Mouse (Mus musculus) small intestine, adult 2 months (tissue): Measurements from ENCODE around the gene Gls. TPM values are rescaled to one million over a fixed set of nuclear protein-coding genes. Genes with fewer than 3 reads are reported as not detected.

Experiments used
- H3K27ac ChIP-seq: fragments of 200-500 bp; 2 replicates; pipeline ENCODE4 v1.5.1; 2012; ENCODE audit warnings: low read depth, low read length, control low read depth, inconsistent platforms; ENCODE audit not compliant: insufficient read depth
- H3K27me3 ChIP-seq: fragments of 200-500 bp; 2 replicates; pipeline ENCODE4 v1.6.1; 2012; ENCODE audit warnings: mild to moderate bottlenecking, moderate library complexity, low read length, inconsistent platforms; ENCODE audit not compliant: control insufficient read depth, insufficient read depth
- H3K36me3 ChIP-seq: fragments of 200-500 bp; 2 replicates; pipeline ENCODE4 v1.6.1; 2012; ENCODE audit warnings: mild to moderate bottlenecking, low read length, control low read depth, inconsistent platforms; ENCODE audit not compliant: control insufficient read depth, insufficient read depth
- H3K4me1 ChIP-seq: fragments of 200-500 bp; 2 replicates; pipeline ENCODE4 v1.6.1; 2012; ENCODE audit warnings: low read length, inconsistent platforms, mixed read lengths; ENCODE audit not compliant: control insufficient read depth, insufficient read depth, insufficient read length
- H3K4me3 ChIP-seq: fragments of 200-500 bp; 2 replicates; pipeline ENCODE4 v1.5.1; 2012; ENCODE audit warnings: low read depth, mild to moderate bottlenecking, control low read depth, inconsistent platforms, low read length, moderate library complexity
- CTCF ChIP-seq: fragments of 200-500 bp; IDR thresholded peaks from 2 replicates; pipeline ENCODE4 v1.5.1; 2012; ENCODE audit warnings: low read depth, mild to moderate bottlenecking, control low read depth, inconsistent platforms, low read length, moderate library complexity, mixed read lengths; ENCODE audit not compliant: insufficient replicate concordance, insufficient read length; ENCODE audit errors: extremely low read depth
- POLR2A ChIP-seq: fragments of 200-500 bp; IDR thresholded peaks from 2 replicates; pipeline ENCODE4 v1.6.1; 2012; ENCODE audit warnings: low read depth, mild to moderate bottlenecking, control low read depth, inconsistent platforms, low read length, moderate library complexity
- WGBS: fragments of 180-500 bp; shearing (Covaris S2); methylation state at CpG from one replicate; pipeline ENCODE4 v1.1.7; 2018; 5-methylcytosine and 5-hydroxymethylcytosine counted together
- polyA plus RNA-seq: library from polyadenylated mRNA; depleted of rRNA; stranded (reverse); fragments of >200 nt; gene quantifications from 2 replicates; pipeline ENCODE4 v1.2.3, GENCODE M21; 2012

Gls gene
- polyA plus RNA-seq, 1 experiment, result 32.8 TPM

GRCm38 (mm10) chr1:52143191-52143590 lies 89.8 kb downstream of the Gls start:
- 0 out of 2 replicates have a peak overlapping the region, but pooled peaks have one; percentile 5 for H3K27ac ChIP-seq
- 79% methylated on average over 4 of the region's 4 CpGs for WGBS
- H3K27me3 ChIP-seq, result no peaks in the 10 kb centered on the region
- no peak overlapping the region for H3K4me3 ChIP-seq
- peaks cover 87% of the 10 kb centered on the region for H3K36me3 ChIP-seq
- H3K4me1 ChIP-seq, result peaks cover 7% of the 10 kb centered on the region
- no peak for TF ChIP-seq CTCF
- no peak for TF ChIP-seq POLR2A

- TF ChIP-seq POLR2A (no peak), CTCF (no peak)
- 32% methylated on average over 4 of the region's 4 CpGs for WGBS
- Histone ChIP-seq H3K27me3 (no peaks in the 10 kb centered on the region), H3K4me1 (peaks cover 7% of the 10 kb centered on the region), H3K4me3 (no peak overlapping the region), H3K36me3 (peaks cover 87% of the 10 kb centered on the region), H3K27ac (no peak overlapping the region)
Measured at GRCm38 (mm10) chr1:52142117-52142516, 90.9 kb downstream of the Gls start.

- peaks cover 88% of the 10 kb centered on the region for H3K36me3 ChIP-seq
- H3K4me1 ChIP-seq, result peaks cover 7% of the 10 kb centered on the region
- no peak for TF ChIP-seq CTCF
- TF ChIP-seq POLR2A, result no peak
- 50% methylated on average over 3 of the region's 3 CpGs for WGBS
- H3K4me3 ChIP-seq, result no peak overlapping the region
- no peaks in the 10 kb centered on the region for H3K27me3 ChIP-seq
- H3K27ac ChIP-seq, result no peak overlapping the region
Measured at GRCm38 (mm10) chr1:52141482-52141881, 91.5 kb downstream of the Gls start.

- H3K27ac ChIP-seq, result no peak overlapping the region
- no peak overlapping the region for H3K4me3 ChIP-seq
- TF ChIP-seq CTCF (no peak), POLR2A (no peak)
- peaks cover 7% of the 10 kb centered on the region for H3K4me1 ChIP-seq
- peaks cover 90% of the 10 kb centered on the region for H3K36me3 ChIP-seq
- WGBS, result 93% methylated on average over 9 of the region's 9 CpGs
- H3K27me3 ChIP-seq, result no peaks in the 10 kb centered on the region
Measured at GRCm38 (mm10) chr1:52140534-52140933, 92.5 kb downstream of the Gls start.

GRCm38 (mm10) chr1:52137292-52137691 lies 95.7 kb downstream of the Gls start:
- H3K27me3 ChIP-seq, result no peaks in the 10 kb centered on the region
- peaks cover 3% of the 10 kb centered on the region; the same call in 1 of the 2 replicates for H3K4me1 ChIP-seq
- H3K4me3 ChIP-seq, result no peak overlapping the region
- H3K27ac ChIP-seq, result no peak overlapping the region
- peaks cover 88% of the 10 kb centered on the region for H3K36me3 ChIP-seq
- TF ChIP-seq CTCF (no peak), POLR2A (no peak)
- WGBS, result 90% methylated on average over 16 of the region's 16 CpGs

GRCm38 (mm10) chr1:52133254-52133653 lies 99.8 kb downstream of the Gls start:
- peaks cover 83% of the 10 kb centered on the region for H3K36me3 ChIP-seq
- WGBS, result 89% methylated on average over 8 of the region's 8 CpGs
- H3K27ac ChIP-seq, result no peak overlapping the region
- no peaks in the 10 kb centered on the region for H3K4me1 ChIP-seq
- no peaks in the 10 kb centered on the region for H3K27me3 ChIP-seq
- H3K4me3 ChIP-seq, result no peak overlapping the region
- no peak for TF ChIP-seq CTCF
- TF ChIP-seq POLR2A, result no peak

GRCm38 (mm10) chr1:52131787-52132377 lies 101.2 kb downstream of the Gls start:
- H3K36me3 ChIP-seq, result peaks cover 76% of the 10 kb centered on the region
- H3K4me3 ChIP-seq, result no peak overlapping the region
- no peaks in the 10 kb centered on the region for H3K27me3 ChIP-seq
- H3K27ac ChIP-seq, result no peak overlapping the region
- H3K4me1 ChIP-seq, result no peaks in the 10 kb centered on the region
- 89% methylated on average over 11 of the region's 11 CpGs for WGBS
- no peak for TF ChIP-seq CTCF
- no peak for TF ChIP-seq POLR2A
